Comparison of ENCODE assay signal across 13 mouse cellular contexts in genomic region chr13:13546792-13547191, GRCm38 (mm10). TPM values are rescaled to one million over a fixed set of nuclear protein-coding genes. Genes with fewer than 3 reads are reported as not detected.
A peak's percentile ranks its signal among the peaks of the same experiment; 100 is the strongest.
DNase-seq lines count a peak whose midpoint lies in the region; ATAC-seq and TF ChIP-seq lines count a peak whose summit lies in the region.
"Had no signal": no experiment of that assay in that cellular context is flagged by ENCODE, and none has a peak within 500 bp of the region (broad histone marks: within the 10 kb centered on the region; RNA-seq: fewer than 3 reads in every experiment).

No protein-coding gene starts in this region.

- H3K9ac ChIP-seq in lung, postnatal 0 days (replicated peaks; ENCODE audit: low read depth), result no peak overlapping the region
- no peak overlapping the region for H3K9ac ChIP-seq in hindbrain, embryonic 13.5 days
- H3K9ac ChIP-seq: limb, embryonic 12.5 days; lung, embryonic 14.5 days had no signal

- H3K4me2 ChIP-seq in lung, postnatal 0 days (replicated peaks; ENCODE audit: low read depth, low read length), result no peak overlapping the region
- H3K4me2 ChIP-seq in hindbrain, embryonic 13.5 days, result no peak overlapping the region
- H3K4me2 ChIP-seq: limb, embryonic 12.5 days; lung, embryonic 14.5 days had no signal

- no peak overlapping the region for H3K4me3 ChIP-seq in lung, postnatal 0 days (ENCODE audit: low read depth, low read length)
- H3K4me3 ChIP-seq in lung, adult 2 months (replicated peaks; ENCODE audit: extremely low read depth, low read depth, low read length), result no peak overlapping the region
- H3K4me3 ChIP-seq in layer of hippocampus, adult 2 months, result no peak overlapping the region
- H3K4me3 ChIP-seq in gastrocnemius, adult 2 months, result no peak overlapping the region
- H3K4me3 ChIP-seq in hindbrain, embryonic 13.5 days, result no peak overlapping the region
- H3K4me3 ChIP-seq: hindbrain, embryonic 10.5 days; limb, embryonic 12.5 days had no signal

- H3K36me3 ChIP-seq in lung, postnatal 0 days (ENCODE audit: insufficient read depth, low read length), result no peaks in the 10 kb centered on the region
- H3K36me3 ChIP-seq in hindbrain, embryonic 13.5 days, result no peaks in the 10 kb centered on the region
- H3K36me3 ChIP-seq: hindbrain, embryonic 10.5 days; limb, embryonic 12.5 days had no signal

- intact Hi-C loops in left cerebral cortex, postnatal 10 days (cut with DNase I), result no loop called here
- intact Hi-C loops in gastrocnemius, adult 2 months (cut with DNase I), result no loop called here

- no peak overlapping the region for H3K27ac ChIP-seq in lung, postnatal 0 days (ENCODE audit: low read length)
- peak overlapping the region; percentile 87 for H3K27ac ChIP-seq in layer of hippocampus, adult 2 months
- H3K27ac ChIP-seq in gastrocnemius, adult 2 months, result no peak overlapping the region
- no peak overlapping the region for H3K27ac ChIP-seq in hindbrain, embryonic 13.5 days
- H3K27ac ChIP-seq: hindbrain, embryonic 10.5 days; limb, embryonic 12.5 days had no signal

- H3K9me3 ChIP-seq in lung, postnatal 0 days (ENCODE audit: low read length), result no peaks in the 10 kb centered on the region
- no peaks in the 10 kb centered on the region for H3K9me3 ChIP-seq in hindbrain, embryonic 13.5 days

- peak; percentile 24 for DNase-seq in lung, postnatal 0 days (ENCODE audit: low spot score)
- no peak for DNase-seq in lung, adult 2 months
- peak; percentile 78 to 83 for DNase-seq in layer of hippocampus, adult 2 months (ENCODE audit: low spot score in 2 of 2)
- peak; percentile 40 to 83 for DNase-seq in left cerebral cortex, postnatal 10 days (ENCODE audit: extremely low spot score in 1 of 2, low spot score in 2 of 2)
- no peak for DNase-seq in gastrocnemius, adult 2 months
- no peak for DNase-seq in urinary bladder, adult 18-20 months (ENCODE audit: low spot score in 2 of 2)
- DNase-seq: kidney, adult 18-20 months; lung, embryonic 14.5 days; thymus, postnatal 4 days had no signal

- peak; percentile 74 for TF ChIP-seq EP300 in lung, postnatal 0 days (IDR thresholded peaks at IDR 0.05)

- WGBS in lung, postnatal 0 days, result 52% methylated on average over 3 of the region's 3 CpGs
- WGBS in lung, adult 2 months, result 68% methylated on average over 3 of the region's 3 CpGs
- 73% methylated on average over 3 of the region's 3 CpGs for WGBS in hindbrain, embryonic 13.5 days

- ATAC-seq in lung, postnatal 0 days, result peak; percentile 50
- ATAC-seq in hindbrain, embryonic 13.5 days (ENCODE audit: low FRiP score), result no peak
- ATAC-seq in megakaryocyte, adult 5-6 weeks (ENCODE audit: poor library complexity, severe bottlenecking), result no peak

- TF ChIP-seq POLR2A in lung, adult 2 months (IDR thresholded peaks at IDR 0.05; ENCODE audit: borderline replicate concordance, extremely low read depth, low read depth, low read length), result no peak

- no peak for TF ChIP-seq CTCF in lung, postnatal 0 days (IDR thresholded peaks at IDR 0.05)
- TF ChIP-seq CTCF in lung, adult 2 months (IDR thresholded peaks at IDR 0.05; ENCODE audit: insufficient read depth, low read length), result no peak
- TF ChIP-seq CTCF in layer of hippocampus, adult 2 months (conservative IDR thresholded peaks at IDR 0.05), result no peak
- no peak for TF ChIP-seq CTCF in gastrocnemius, adult 2 months (IDR thresholded peaks at IDR 0.05)

- no peaks in the 10 kb centered on the region for H3K27me3 ChIP-seq in lung, postnatal 0 days (replicated peaks; ENCODE audit: insufficient read depth, low read length)
- H3K27me3 ChIP-seq in hindbrain, embryonic 13.5 days, result no peaks in the 10 kb centered on the region
- H3K27me3 ChIP-seq: limb, embryonic 12.5 days had no signal

- H3K4me1 ChIP-seq in lung, postnatal 0 days (ENCODE audit: insufficient read depth, low read depth, low read length), result peaks cover 7% of the 10 kb centered on the region; the same call in 1 of the 2 replicates
- peaks cover 9% of the 10 kb centered on the region for H3K4me1 ChIP-seq in lung, adult 2 months (ENCODE audit: control insufficient read depth, insufficient read depth, low read length)
- no peaks in the 10 kb centered on the region for H3K4me1 ChIP-seq in hindbrain, embryonic 13.5 days (replicated peaks)
- H3K4me1 ChIP-seq: hindbrain, embryonic 10.5 days; limb, embryonic 12.5 days had no signal

RNA-seq across cellular contexts. Expression of gene Lyst, which starts 43.4 kb away (rescaled TPM):
- 7.1 and 7.8 TPM in 2 replicates for polyA plus RNA-seq in lung, postnatal 0 days (2015; fragmentation: Nextera tagmentation; extraction: Ambion mirVana)
- 4.7 and 7.2 TPM in 2 replicates for polyA plus RNA-seq in lung, adult 2 months (2012; rRNA removed)
- total RNA-seq in layer of hippocampus, adult 2 months (2021), result 100 to 1,000 TPM in 1 of 2 experiments, 10 to 100 TPM in 1; 96.3 to 107 TPM
- 10 to 100 TPM; 29.5 to 30.5 TPM for total RNA-seq in left cerebral cortex, postnatal 10 days (2021)
- 1 to 10 TPM; 3.9 to 6.1 TPM for total RNA-seq in gastrocnemius, adult 2 months (2021)
- 6.5 and 7.6 TPM in 2 replicates for polyA plus RNA-seq in hindbrain, embryonic 13.5 days (2015; fragmentation: Nextera tagmentation; extraction: Ambion mirVana)
- total RNA-seq in megakaryocyte, adult 5-6 weeks (2015), result 166 and 194 TPM in 2 replicates
- 188 and 200 TPM in 2 replicates for total RNA-seq in megakaryocyte, adult 5-6 weeks (2017)

Comparison
In these comparisons a context has a peak if more than half of its experiments do, and no peak if none do; other contexts are left out.
1. DNase-seq: peak in lung, postnatal 0 days (single experiment), layer of hippocampus, adult 2 months (2 of 2) and left cerebral cortex, postnatal 10 days (2 of 2); none in lung, adult 2 months (single experiment), gastrocnemius, adult 2 months (single experiment) and urinary bladder, adult 18-20 months (0 of 2).
2. RNA of gene Lyst, which starts 43.4 kb away (total RNA-seq): 166 to 200 TPM in megakaryocyte, adult 5-6 weeks, 96.3 to 107 TPM in layer of hippocampus, adult 2 months and 29.5 to 30.5 TPM in left cerebral cortex, postnatal 10 days; 3.9 to 6.1 TPM in gastrocnemius, adult 2 months; every median in the first group is over 4 times any median in the second.